Mouse (Mus musculus) hindbrain, postnatal 0 days (tissue): ENCODE measurements around the gene Capn8. TPM values are rescaled to one million over a fixed set of nuclear protein-coding genes. Genes with fewer than 3 reads are reported as not detected.

Source experiments
- ATAC-seq: fragments of 200-750 bp; cut with Nextera tagmentation; 2 replicates; pipeline ENCODE4 v1.8.0; 2017; ENCODE audit warnings: mild to moderate bottlenecking, moderate TSS enrichment, moderate library complexity
- DNase-seq: peaks from one replicate; pipeline ENCODE4 v3.0.0-alpha.2; 2015; ENCODE audit warnings: low spot score
- H3K27ac ChIP-seq: fragments of 300-500 bp; sonication (generic); 2 replicates; pipeline ENCODE4 v1.5.1; 2014; ENCODE audit warnings: mild to moderate bottlenecking
- H3K27me3 ChIP-seq: fragments of 300-500 bp; sonication (generic); 2 replicates; pipeline ENCODE4 v1.6.1; 2014; ENCODE audit warnings: low read length, mixed read lengths; ENCODE audit not compliant: insufficient read depth
- H3K36me3 ChIP-seq: fragments of 300-500 bp; sonication (generic); 2 replicates; pipeline ENCODE4 v1.6.1; 2014; ENCODE audit warnings: low read length, mixed read lengths; ENCODE audit not compliant: insufficient read depth
- H3K4me1 ChIP-seq: fragments of 300-500 bp; sonication (generic); 2 replicates; pipeline ENCODE4 v1.6.1; 2014; ENCODE audit warnings: antibody characterized with exemption, low read length, mixed read lengths; ENCODE audit not compliant: insufficient read depth
- H3K4me2 ChIP-seq: fragments of 300-500 bp; sonication (generic); 2 replicates; pipeline ENCODE4 v1.6.1; 2014; ENCODE audit warnings: low read depth, mild to moderate bottlenecking, low read length, moderate library complexity, mixed read lengths
- H3K4me3 ChIP-seq: fragments of 300-500 bp; sonication (generic); 2 replicates; pipeline ENCODE4 v1.5.1; 2014; ENCODE audit warnings: low read length
- H3K9ac ChIP-seq: fragments of 300-500 bp; sonication (generic); replicated peaks from 2 replicates; pipeline ENCODE4 v1.6.1; 2014; ENCODE audit warnings: mild to moderate bottlenecking, low read length, moderate library complexity, mixed read lengths
- H3K9me3 ChIP-seq: fragments of 300-500 bp; sonication (generic); 2 replicates; pipeline ENCODE4 v1.6.1; 2016; ENCODE audit warnings: low read length, mixed read lengths
- CTCF ChIP-seq: IDR thresholded peaks from 2 replicates; pipeline ENCODE4 v1.5.1; 2016; ENCODE audit warnings: antibody characterized with exemption, control low read depth, low read depth
- WGBS: fragments of 180-500 bp; shearing (Covaris S2); extraction: QIAGEN DNeasy Blood & Tissue Kit; methylation state at CpG from one replicate; pipeline ENCODE4 v1.1.7; 2014; 5-methylcytosine and 5-hydroxymethylcytosine counted together
- polyA plus RNA-seq: library from polyadenylated mRNA; unstranded; fragments of >200 nt; fragmentation: Nextera tagmentation; extraction: Ambion mirVana; gene quantifications from 2 replicates; pipeline ENCODE4 v1.2.1, GENCODE M21; 2015
- total RNA-seq: library from RNA; depleted of rRNA; stranded (reverse); fragments of >200 nt; gene quantifications from 2 replicates; pipeline ENCODE4 v1.2.3, GENCODE M21; 2014

Gene Capn8
- total and polyA plus RNA-seq, 2 experiments from 2014 or later, result not detected

DNA sequence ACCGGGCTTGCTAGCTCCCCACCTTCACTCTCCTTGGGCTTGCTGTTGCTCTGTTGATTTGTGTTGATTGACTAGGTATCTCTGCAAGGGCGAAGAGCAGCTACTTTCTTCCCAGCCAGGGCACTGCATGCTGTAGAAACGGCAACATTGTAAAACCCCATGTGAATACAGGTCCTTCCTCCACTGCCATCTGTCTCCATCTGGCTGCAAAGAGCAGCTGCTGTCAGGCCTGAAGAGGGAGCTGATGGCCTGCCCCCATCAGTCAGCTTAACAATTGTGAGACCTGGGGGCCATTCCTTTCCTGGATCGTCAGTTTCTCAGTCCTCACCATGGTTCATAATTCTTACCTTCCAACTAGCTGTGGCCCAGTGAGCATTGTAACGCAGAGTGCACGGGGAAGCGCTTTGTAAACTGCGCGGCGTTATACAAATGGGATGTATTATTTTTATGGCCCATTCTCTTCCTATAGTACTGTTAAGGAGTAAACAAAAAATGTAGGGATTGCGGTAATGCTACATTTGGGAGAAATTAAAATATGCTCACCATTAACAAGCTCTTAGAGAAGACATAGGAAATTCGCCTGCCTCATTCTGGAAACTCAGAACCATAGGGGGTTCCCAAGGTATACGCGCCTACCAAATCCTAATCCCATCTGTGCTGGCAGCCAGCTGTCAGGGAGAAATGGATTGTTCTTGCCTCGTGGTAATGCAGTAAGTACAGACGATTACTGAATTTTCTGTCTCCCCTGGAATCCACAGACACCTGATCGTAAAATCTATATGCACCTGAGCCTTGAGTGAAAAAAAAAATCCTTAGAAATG is 40.7 kb downstream of the Capn8 start:
- H3K4me2 ChIP-seq, result no peak overlapping the region
- no peak overlapping the region for H3K4me3 ChIP-seq
- ATAC-seq (0 out of 2 replicates have a peak, but pooled peaks have one; percentile 29), DNase-seq (peak; percentile 43)
- 60% methylated on average over 17 of the region's 17 CpGs for WGBS
- H3K9me3 ChIP-seq, result no peaks in the 10 kb centered on the region
- no peak overlapping the region for H3K9ac ChIP-seq
- H3K4me1 ChIP-seq, result peaks cover 3% of the 10 kb centered on the region; the same call in 1 of the 2 replicates
- no peaks in the 10 kb centered on the region for H3K27me3 ChIP-seq
- peak; percentile 55; the same call in 1 of the 2 replicates for TF ChIP-seq CTCF
- H3K27ac ChIP-seq, result no peak overlapping the region
- H3K36me3 ChIP-seq, result no peaks in the 10 kb centered on the region

DNA sequence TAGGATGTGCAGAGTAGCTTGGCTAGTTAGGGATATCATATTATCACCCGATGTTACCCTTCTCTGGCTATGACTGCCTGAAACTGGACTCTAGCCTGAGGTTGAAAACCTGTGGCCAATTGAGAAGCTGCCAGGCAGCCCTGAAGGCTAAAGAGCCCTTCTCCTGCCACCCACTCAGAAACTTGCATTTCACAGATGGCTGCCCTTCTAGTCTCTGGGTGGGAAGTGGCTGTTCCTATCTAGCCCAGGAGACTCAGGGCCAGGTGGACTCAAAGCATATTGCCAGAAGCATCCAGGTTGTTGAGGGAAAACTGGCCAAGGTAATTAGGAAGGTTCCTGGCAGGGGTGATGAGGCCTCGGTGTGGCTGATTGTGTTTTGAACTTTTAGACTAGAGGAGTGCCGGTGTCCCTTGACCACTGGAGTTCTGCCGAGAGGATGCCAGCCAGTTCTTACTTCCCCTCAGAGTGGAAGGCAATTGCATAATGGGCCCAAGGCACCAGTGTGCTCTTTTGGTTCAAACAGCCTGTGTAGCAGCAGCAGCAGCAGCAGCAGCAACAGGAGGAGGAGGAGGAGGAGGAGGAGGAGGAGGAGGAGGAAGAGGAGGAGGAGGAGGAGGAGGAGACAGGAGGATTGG is 45.0 kb downstream of the Capn8 start:
- TF ChIP-seq CTCF, result no peak
- Histone ChIP-seq H3K9ac (no peak overlapping the region), H3K4me1 (peaks cover 3% of the 10 kb centered on the region; the same call in 1 of the 2 replicates), H3K27me3 (no peaks in the 10 kb centered on the region), H3K27ac (no peak overlapping the region), H3K4me3 (no peak overlapping the region), H3K36me3 (no peaks in the 10 kb centered on the region), H3K4me2 (no peak overlapping the region), H3K9me3 (no peaks in the 10 kb centered on the region)
- ATAC-seq, result no peak
- DNase-seq, result no peak
- 63% methylated on average over 4 of the region's 4 CpGs for WGBS

DNA sequence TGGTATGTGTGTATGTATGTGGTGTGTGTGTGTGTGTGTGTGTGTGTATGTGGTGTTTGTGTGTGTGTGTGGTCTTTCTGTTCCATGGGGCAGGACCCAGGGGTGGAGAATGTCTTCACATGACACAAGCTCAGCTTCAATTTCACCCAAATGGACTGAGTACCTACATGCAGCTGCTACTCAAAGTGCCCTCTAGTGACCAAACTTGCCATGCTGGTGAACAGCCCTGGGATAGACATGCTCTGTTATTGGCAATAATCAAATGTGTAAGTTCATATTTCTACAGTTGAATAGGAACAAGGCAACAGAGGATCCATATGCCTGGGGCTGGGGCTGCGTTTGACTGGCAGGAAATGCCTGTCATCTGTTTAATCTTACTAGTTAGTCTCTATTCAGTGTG is 50.7 kb downstream of the Capn8 start:
- TF ChIP-seq CTCF, result peak; percentile 50
- H3K4me3 ChIP-seq, result no peak overlapping the region
- ATAC-seq (no peak), DNase-seq (peak; percentile 19)
- no peaks in the 10 kb centered on the region for H3K9me3 ChIP-seq
- H3K4me2 ChIP-seq, result no peak overlapping the region
- 52% methylated on average over 1 of the region's 1 CpGs for WGBS
- H3K9ac ChIP-seq, result no peak overlapping the region
- H3K27me3 ChIP-seq, result no peaks in the 10 kb centered on the region
- no peaks in the 10 kb centered on the region for H3K4me1 ChIP-seq
- no peak overlapping the region for H3K27ac ChIP-seq
- H3K36me3 ChIP-seq, result no peaks in the 10 kb centered on the region

DNA sequence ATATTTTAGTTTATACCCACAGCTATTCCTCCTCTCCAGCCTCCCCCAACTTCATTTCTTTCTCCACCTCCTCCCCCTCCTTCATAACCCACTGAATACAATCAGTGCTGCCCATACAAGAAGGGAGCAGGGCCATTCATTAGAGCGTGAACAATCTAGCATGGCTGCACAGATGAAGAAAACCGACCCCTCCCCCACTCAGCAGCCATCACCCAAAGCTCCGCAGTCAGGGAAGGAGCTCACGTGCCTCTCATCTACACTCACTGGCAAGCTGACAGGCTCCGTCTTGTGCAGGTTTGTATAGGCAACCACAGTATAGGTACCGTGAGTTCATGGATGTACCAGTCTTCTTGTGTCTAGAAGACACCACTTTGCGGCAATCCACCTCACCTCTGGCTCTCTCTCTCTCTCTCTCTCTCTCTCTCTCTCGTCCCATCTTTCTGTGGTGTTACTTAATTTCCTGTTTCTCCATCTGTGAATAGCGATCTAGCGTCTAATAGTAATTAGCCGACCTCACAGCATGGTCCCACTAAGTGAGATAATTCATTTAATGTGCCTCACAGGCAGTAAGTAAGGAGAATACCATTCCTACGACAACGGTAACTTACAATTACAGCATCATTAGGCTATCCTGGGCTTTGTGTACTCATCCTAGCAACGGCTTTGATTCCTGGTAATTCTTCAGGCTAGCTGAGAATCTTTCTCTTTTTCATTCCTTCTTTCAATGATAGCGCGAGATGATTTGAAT is 53.6 kb downstream of the Capn8 start:
- Histone ChIP-seq H3K4me1 (no peaks in the 10 kb centered on the region), H3K4me3 (no peak overlapping the region), H3K9me3 (no peaks in the 10 kb centered on the region), H3K36me3 (no peaks in the 10 kb centered on the region), H3K4me2 (no peak overlapping the region), H3K27ac (0 out of 2 replicates have a peak overlapping the region, but pooled peaks have one; percentile 11), H3K9ac (no peak overlapping the region), H3K27me3 (no peaks in the 10 kb centered on the region)
- WGBS, result 35% methylated on average over 16 of the region's 16 CpGs
- DNase-seq, result peak; percentile 74
- ATAC-seq, result peak; percentile 69
- no peak for TF ChIP-seq CTCF

DNA sequence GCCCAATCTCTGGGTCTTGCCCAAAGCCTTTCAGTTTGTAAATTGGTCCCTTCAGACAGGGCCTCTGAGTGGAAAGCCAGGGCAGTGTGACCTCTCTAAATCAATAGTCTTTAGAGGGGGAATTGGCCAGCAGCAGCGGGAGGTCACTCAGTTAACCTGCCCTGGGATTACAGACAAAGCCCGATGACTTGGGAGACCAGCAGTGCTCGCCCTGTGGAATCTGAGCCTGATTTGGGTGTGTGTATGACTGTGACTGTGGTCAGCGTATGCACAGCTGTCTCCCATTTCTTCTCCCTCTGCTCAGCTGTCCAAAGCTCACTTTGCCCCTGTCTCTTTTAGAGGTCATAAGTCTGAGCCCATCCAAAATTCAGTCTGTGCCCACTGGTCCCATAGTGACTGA is 55.7 kb downstream of the Capn8 start:
- DNase-seq (no peak), ATAC-seq (no peak)
- H3K36me3 ChIP-seq, result no peaks in the 10 kb centered on the region
- H3K9ac ChIP-seq, result no peak overlapping the region
- no peaks in the 10 kb centered on the region for H3K9me3 ChIP-seq
- no peaks in the 10 kb centered on the region for H3K27me3 ChIP-seq
- no peak overlapping the region for H3K27ac ChIP-seq
- no peak overlapping the region for H3K4me3 ChIP-seq
- no peaks in the 10 kb centered on the region for H3K4me1 ChIP-seq
- no peak overlapping the region for H3K4me2 ChIP-seq
- 45% methylated on average over 4 of the region's 4 CpGs for WGBS
- TF ChIP-seq CTCF, result no peak

DNA sequence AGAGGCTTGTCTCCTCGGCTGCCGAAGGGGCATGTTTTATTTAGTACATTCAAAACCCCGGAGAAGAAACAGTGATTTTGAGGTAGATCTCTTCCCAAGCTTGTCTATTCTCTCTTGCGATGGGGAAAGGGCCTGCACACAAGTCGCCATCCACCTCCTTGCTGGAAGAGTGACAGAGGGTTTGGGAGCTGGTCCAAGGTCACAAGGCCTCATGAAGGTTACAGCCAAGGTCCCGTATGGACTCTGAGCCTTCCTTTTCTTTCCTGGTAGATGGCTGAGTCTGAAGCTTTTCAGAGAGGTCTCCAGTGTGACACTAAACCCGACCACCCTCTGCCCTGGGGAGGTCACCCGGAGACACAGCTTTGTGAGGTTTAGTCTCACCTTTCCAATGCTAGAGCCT is 56.4 kb downstream of the Capn8 start:
- Histone ChIP-seq H3K27ac (no peak overlapping the region), H3K36me3 (no peaks in the 10 kb centered on the region), H3K9ac (no peak overlapping the region), H3K4me1 (no peaks in the 10 kb centered on the region), H3K4me3 (no peak overlapping the region), H3K27me3 (no peaks in the 10 kb centered on the region), H3K9me3 (no peaks in the 10 kb centered on the region), H3K4me2 (no peak overlapping the region)
- DNase-seq (no peak), ATAC-seq (no peak)
- WGBS, result 83% methylated on average over 8 of the region's 8 CpGs
- no peak for TF ChIP-seq CTCF
